Mouse (Mus musculus) small intestine, adult 2 months (tissue): ENCODE results near the gene Srebf1. TPM values are rescaled to one million over a fixed set of nuclear protein-coding genes. Genes with fewer than 3 reads are reported as not detected.

ENCODE experiments used
- H3K27ac ChIP-seq: fragments of 200-500 bp; 2 replicates; pipeline ENCODE4 v1.5.1; 2012; ENCODE audit warnings: low read depth, low read length, control low read depth, inconsistent platforms; ENCODE audit not compliant: insufficient read depth
- H3K27me3 ChIP-seq: fragments of 200-500 bp; 2 replicates; pipeline ENCODE4 v1.6.1; 2012; ENCODE audit warnings: mild to moderate bottlenecking, moderate library complexity, low read length, inconsistent platforms; ENCODE audit not compliant: control insufficient read depth, insufficient read depth
- H3K36me3 ChIP-seq: fragments of 200-500 bp; 2 replicates; pipeline ENCODE4 v1.6.1; 2012; ENCODE audit warnings: mild to moderate bottlenecking, low read length, control low read depth, inconsistent platforms; ENCODE audit not compliant: control insufficient read depth, insufficient read depth
- H3K4me1 ChIP-seq: fragments of 200-500 bp; 2 replicates; pipeline ENCODE4 v1.6.1; 2012; ENCODE audit warnings: low read length, inconsistent platforms, mixed read lengths; ENCODE audit not compliant: control insufficient read depth, insufficient read depth, insufficient read length
- H3K4me3 ChIP-seq: fragments of 200-500 bp; 2 replicates; pipeline ENCODE4 v1.5.1; 2012; ENCODE audit warnings: low read depth, mild to moderate bottlenecking, control low read depth, inconsistent platforms, low read length, moderate library complexity
- CTCF ChIP-seq: fragments of 200-500 bp; IDR thresholded peaks from 2 replicates; pipeline ENCODE4 v1.5.1; 2012; ENCODE audit warnings: low read depth, mild to moderate bottlenecking, control low read depth, inconsistent platforms, low read length, moderate library complexity, mixed read lengths; ENCODE audit not compliant: insufficient replicate concordance, insufficient read length; ENCODE audit errors: extremely low read depth
- POLR2A ChIP-seq: fragments of 200-500 bp; IDR thresholded peaks from 2 replicates; pipeline ENCODE4 v1.6.1; 2012; ENCODE audit warnings: low read depth, mild to moderate bottlenecking, control low read depth, inconsistent platforms, low read length, moderate library complexity
- WGBS: fragments of 180-500 bp; shearing (Covaris S2); methylation state at CpG from one replicate; pipeline ENCODE4 v1.1.7; 2018; 5-methylcytosine and 5-hydroxymethylcytosine counted together
- polyA plus RNA-seq: library from polyadenylated mRNA; depleted of rRNA; stranded (reverse); fragments of >200 nt; gene quantifications from 2 replicates; pipeline ENCODE4 v1.2.3, GENCODE M21; 2012

Srebf1 gene
- polyA plus RNA-seq, 1 experiment = 154 TPM

GRCm38 (mm10) chr11:60208201-60208600 lies 14.2 kb downstream of the Srebf1 start:
- Histone ChIP-seq H3K27me3 (no peaks in the 10 kb centered on the region), H3K27ac (no peak overlapping the region), H3K4me3 (no peak overlapping the region), H3K4me1 (peaks cover 25% of the 10 kb centered on the region), H3K36me3 (peaks cover 33% of the 10 kb centered on the region)
- TF ChIP-seq POLR2A = no peak
- no peak for TF ChIP-seq CTCF
- 41% methylated on average over 6 of the region's 6 CpGs for WGBS

GRCm38 (mm10) chr11:60206207-60206606 lies 16.2 kb downstream of the Srebf1 start:
- TF ChIP-seq CTCF = no peak
- TF ChIP-seq POLR2A = no peak
- Histone ChIP-seq H3K27ac (no peak overlapping the region), H3K4me1 (peaks cover 20% of the 10 kb centered on the region), H3K27me3 (no peaks in the 10 kb centered on the region), H3K4me3 (no peak overlapping the region), H3K36me3 (peaks cover 53% of the 10 kb centered on the region)
- WGBS = 66% methylated on average over 5 of the region's 5 CpGs

DNA sequence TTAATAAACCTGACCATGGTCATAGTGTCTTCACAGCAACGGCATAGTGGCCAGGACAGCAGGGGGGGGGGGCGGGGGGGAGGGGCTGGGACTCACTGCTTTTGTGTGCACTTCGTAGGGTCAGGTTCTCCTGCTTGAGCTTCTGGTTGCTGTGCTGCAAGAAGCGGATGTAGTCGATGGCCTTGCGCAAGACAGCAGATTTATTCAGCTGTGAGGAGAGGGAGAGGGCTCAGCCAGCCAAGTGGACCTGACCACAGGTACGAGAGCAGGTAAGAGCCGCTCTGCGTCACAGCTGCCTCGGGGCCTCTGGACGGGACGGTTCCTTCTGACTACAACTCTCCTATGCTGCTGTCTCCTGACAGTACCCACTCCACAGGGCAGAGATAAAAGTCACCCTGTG lies 17.4 kb downstream of the Srebf1 start:
- Histone ChIP-seq H3K27ac (no peak overlapping the region), H3K4me3 (no peak overlapping the region), H3K36me3 (peaks cover 64% of the 10 kb centered on the region), H3K4me1 (peaks cover 13% of the 10 kb centered on the region), H3K27me3 (no peaks in the 10 kb centered on the region)
- no peak for TF ChIP-seq CTCF
- no peak for TF ChIP-seq POLR2A
- 87% methylated on average over 12 of the region's 12 CpGs for whole genome bisulfite sequencing

DNA sequence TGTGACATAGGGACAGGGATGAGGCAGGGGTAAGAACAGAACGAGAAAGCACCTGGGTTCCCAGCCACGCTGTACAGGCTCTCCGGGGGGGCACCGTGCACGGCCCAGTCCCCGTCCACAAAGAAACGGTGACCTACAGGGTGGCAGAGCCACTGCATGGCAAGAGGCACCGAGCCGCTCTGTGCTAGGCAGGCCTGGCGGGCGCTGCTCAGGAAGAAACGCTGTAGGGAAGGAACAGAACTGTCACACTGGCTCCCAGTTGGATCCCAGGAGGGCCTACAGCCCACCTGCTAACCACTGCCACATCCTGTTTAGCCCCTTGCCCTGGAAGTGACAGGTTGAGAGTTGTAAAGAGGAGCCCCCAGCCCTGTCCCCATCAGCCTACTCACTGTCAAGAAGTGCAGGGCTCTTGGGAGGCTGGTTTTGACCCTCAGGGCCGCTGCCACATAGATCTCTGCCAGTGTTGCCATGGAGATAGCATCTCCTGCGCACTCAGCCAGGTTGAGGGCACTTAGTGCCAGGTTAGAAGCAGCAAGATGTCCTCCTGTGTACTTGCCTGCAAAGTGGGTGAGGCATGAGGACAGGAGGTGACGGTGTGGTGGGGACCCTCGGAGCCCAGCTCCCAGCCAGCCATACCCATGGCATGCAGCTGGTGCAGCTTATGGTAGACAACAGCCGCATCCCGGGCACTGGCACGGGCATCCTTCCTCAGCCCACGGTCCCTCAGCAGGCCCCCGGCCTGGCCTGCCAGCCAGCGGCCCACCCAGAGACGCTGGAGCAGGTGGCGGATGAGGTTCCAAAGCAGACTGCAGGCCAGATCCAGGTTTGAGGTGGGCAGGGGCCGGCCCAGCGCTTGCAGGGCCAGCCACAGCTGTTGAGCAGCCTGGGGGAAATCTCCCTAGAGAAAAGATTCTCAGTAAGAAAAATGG lies 19.4 kb downstream of the Srebf1 start:
- TF ChIP-seq CTCF = no peak
- no peak for TF ChIP-seq POLR2A
- Histone ChIP-seq H3K27ac (no peak overlapping the region), H3K4me1 (no peaks in the 10 kb centered on the region; the same call in none of the 2 replicates), H3K36me3 (peaks cover 80% of the 10 kb centered on the region), H3K27me3 (no peaks in the 10 kb centered on the region), H3K4me3 (no peak overlapping the region)
- WGBS = 94% methylated on average over 26 of the region's 26 CpGs

DNA sequence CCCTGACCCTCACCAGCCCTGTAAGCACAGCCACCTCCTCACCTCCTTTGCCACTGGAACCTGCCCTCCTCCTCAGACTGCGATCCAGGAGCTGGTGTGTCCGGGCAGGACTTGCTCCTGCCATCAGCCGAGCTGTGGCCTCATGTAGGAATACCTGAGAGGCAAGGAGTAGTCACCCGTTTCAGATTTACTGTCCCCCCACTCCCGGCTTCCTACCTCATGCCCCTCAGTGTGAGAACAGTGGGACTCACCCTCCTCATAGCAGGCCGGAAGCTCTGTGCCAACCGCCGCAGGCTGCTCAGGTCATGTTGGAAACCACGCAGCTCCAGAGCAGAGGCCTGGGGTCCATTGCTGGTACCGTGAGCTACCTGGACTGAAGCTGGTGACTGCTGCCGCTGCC lies 22.0 kb downstream of the Srebf1 start:
- 82% methylated on average over 11 of the region's 11 CpGs for WGBS
- H3K36me3 ChIP-seq = peaks cover 72% of the 10 kb centered on the region
- no peaks in the 10 kb centered on the region; the same call in 1 of the 2 replicates for H3K4me1 ChIP-seq
- H3K27ac ChIP-seq = no peak overlapping the region
- TF ChIP-seq POLR2A (no peak), CTCF (no peak)
- H3K4me3 ChIP-seq = no peak overlapping the region
- H3K27me3 ChIP-seq = no peaks in the 10 kb centered on the region

DNA sequence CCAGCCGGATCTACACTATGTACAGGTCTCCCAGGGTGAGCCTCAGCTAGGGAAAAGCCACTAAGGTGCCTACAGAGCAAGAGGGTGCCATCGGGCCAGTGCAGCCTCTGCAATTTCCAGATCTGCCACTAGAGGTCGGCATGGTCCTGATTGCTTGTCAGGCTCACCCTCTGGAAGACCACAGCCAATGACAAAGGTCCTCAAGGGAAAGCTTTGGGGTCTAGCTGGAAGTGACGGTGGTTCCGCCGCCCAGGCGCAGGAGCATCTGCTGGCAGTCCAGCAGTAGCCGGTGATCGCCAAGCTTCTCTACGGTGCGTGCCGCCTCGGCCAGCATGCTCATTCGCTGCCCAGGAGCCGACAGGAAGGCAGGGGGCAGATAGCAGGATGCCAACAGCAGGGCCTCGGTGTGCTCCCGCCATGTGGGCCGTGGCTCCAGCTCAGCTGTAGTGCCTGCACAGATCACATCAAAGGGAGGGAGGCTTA lies 22.6 kb downstream of the Srebf1 start:
- H3K4me1 ChIP-seq = no peaks in the 10 kb centered on the region; the same call in 1 of the 2 replicates
- 41% methylated on average over 18 of the region's 18 CpGs for WGBS
- H3K36me3 ChIP-seq = peaks cover 68% of the 10 kb centered on the region
- no peaks in the 10 kb centered on the region for H3K27me3 ChIP-seq
- no peak overlapping the region for H3K4me3 ChIP-seq
- peak; percentile 98 for TF ChIP-seq CTCF
- TF ChIP-seq POLR2A = no peak
- no peak overlapping the region for H3K27ac ChIP-seq

GRCm38 (mm10) chr11:60198651-60199050 lies 23.7 kb downstream of the Srebf1 start:
- no peaks in the 10 kb centered on the region for H3K27me3 ChIP-seq
- 87% methylated on average over 12 of the region's 12 CpGs for WGBS
- no peak overlapping the region for H3K27ac ChIP-seq
- peaks cover 57% of the 10 kb centered on the region for H3K36me3 ChIP-seq
- no peak overlapping the region for H3K4me3 ChIP-seq
- TF ChIP-seq POLR2A = no peak
- TF ChIP-seq CTCF = no peak
- H3K4me1 ChIP-seq = no peaks in the 10 kb centered on the region; the same call in 1 of the 2 replicates
